Mouse (Mus musculus) spleen, adult 2 months (tissue): ENCODE results near the gene Spata31d1d. TPM values are rescaled to one million over a fixed set of nuclear protein-coding genes. Genes with fewer than 3 reads are reported as not detected.

Experiments used
- DNase-seq, 2 experiments: peaks; one replicate each; pipeline versions ENCODE4 v3.0.0 to v3.0.0-alpha.2; 2012 to 2021; ENCODE audit warnings: low spot score in 2 of 2, low read depth in 1 of 2
- H3K27ac ChIP-seq: fragments of 200-500 bp; 2 replicates; pipeline ENCODE4 v1.5.1; 2012; ENCODE audit warnings: low read length, inconsistent platforms; ENCODE audit not compliant: insufficient read depth
- H3K27me3 ChIP-seq: fragments of 200-500 bp; 2 replicates; pipeline ENCODE4 v1.6.1; 2012; ENCODE audit warnings: mild to moderate bottlenecking, moderate library complexity, low read length, inconsistent platforms; ENCODE audit not compliant: control insufficient read depth, insufficient read depth
- H3K36me3 ChIP-seq: fragments of 200-500 bp; 2 replicates; pipeline ENCODE4 v1.6.1; 2012; ENCODE audit warnings: mild to moderate bottlenecking, low read length, inconsistent platforms; ENCODE audit not compliant: control insufficient read depth, insufficient read depth
- H3K4me1 ChIP-seq: fragments of 200-500 bp; 2 replicates; pipeline ENCODE4 v1.6.1; 2011; ENCODE audit warnings: inconsistent platforms; ENCODE audit not compliant: control insufficient read depth, insufficient read depth, insufficient read length
- H3K4me3 ChIP-seq: fragments of 200-500 bp; 2 replicates; pipeline ENCODE4 v1.5.1; 2011; ENCODE audit warnings: mild to moderate bottlenecking, inconsistent platforms; ENCODE audit not compliant: insufficient read depth, insufficient read length; ENCODE audit errors: extremely low read depth
- CTCF ChIP-seq: fragments of 200-500 bp; IDR thresholded peaks from 2 replicates; pipeline ENCODE4 v1.5.1; 2011; ENCODE audit warnings: mild to moderate bottlenecking, inconsistent platforms; ENCODE audit not compliant: insufficient read depth, insufficient read length, insufficient replicate concordance; ENCODE audit errors: extremely low read depth
- POLR2A ChIP-seq: fragments of 200-500 bp; IDR thresholded peaks from 2 replicates; pipeline ENCODE4 v1.6.1; 2011; ENCODE audit warnings: low read depth, low read length, inconsistent platforms
- WGBS: fragments of 180-500 bp; shearing (Covaris S2); methylation state at CpG from one replicate; pipeline ENCODE4 v1.1.7; 2018; 5-methylcytosine and 5-hydroxymethylcytosine counted together
- polyA plus RNA-seq: library from polyadenylated mRNA; depleted of rRNA; stranded (reverse); fragments of >200 nt; gene quantifications from 2 replicates; pipeline ENCODE4 v1.2.3, GENCODE M21; 2012; rRNA removed

Gene Spata31d1d
- polyA plus RNA-seq, 1 experiment: not detected

DNA sequence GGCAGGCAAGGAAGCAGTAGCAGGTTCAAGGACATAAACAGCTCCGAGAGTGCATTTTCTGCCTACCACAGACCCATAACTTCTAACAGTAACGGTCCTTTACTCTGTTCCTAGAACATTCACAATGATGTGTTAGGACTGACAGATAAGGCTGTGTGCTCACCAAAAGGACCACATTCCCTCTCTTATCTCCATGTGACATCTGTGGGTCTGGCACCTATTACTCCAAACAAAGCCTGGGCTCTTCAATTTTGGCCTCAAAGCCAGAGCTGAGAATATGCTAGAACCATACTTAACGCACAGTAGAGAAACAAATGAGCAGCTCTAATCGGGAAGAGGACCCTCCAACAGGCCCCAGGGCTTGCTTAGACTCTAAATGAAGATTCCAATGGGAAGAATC is 51.6 kb downstream of the Spata31d1d start:
- 55% methylated on average over 4 of the region's 4 CpGs for WGBS
- no peaks in the 10 kb centered on the region for H3K36me3 ChIP-seq
- no peak overlapping the region for H3K4me3 ChIP-seq
- no peak for DNase-seq
- H3K27me3 ChIP-seq: peaks cover 2% of the 10 kb centered on the region; the same call in 1 of the 2 replicates
- TF ChIP-seq CTCF: no peak
- TF ChIP-seq POLR2A: no peak
- no peaks in the 10 kb centered on the region; the same call in 1 of the 2 replicates for H3K4me1 ChIP-seq
- no peak overlapping the region for H3K27ac ChIP-seq

DNA sequence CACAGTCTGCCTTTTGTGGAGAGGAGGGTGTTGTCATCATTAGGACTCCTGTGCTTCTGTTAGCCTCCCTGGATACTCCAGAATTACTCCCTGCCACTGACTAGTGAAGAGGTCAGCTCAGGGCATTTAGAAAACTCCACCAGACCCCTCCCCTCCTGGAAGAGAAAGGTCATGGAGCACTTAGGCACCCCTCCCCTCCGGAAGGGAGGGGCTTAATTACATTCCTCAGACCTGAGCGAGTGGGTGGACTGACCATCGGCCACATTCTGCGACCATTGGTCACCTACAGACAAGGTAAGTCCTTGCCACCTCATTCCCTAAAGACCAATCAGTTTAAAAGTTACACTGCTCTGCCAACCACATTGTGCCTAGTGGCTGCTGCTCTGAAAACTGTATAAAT is 52.2 kb downstream of the Spata31d1d start:
- no peak overlapping the region for H3K4me3 ChIP-seq
- no peaks in the 10 kb centered on the region for H3K36me3 ChIP-seq
- no peaks in the 10 kb centered on the region; the same call in 1 of the 2 replicates for H3K4me1 ChIP-seq
- 79% methylated on average over 4 of the region's 4 CpGs for WGBS
- peaks cover 2% of the 10 kb centered on the region; the same call in 1 of the 2 replicates for H3K27me3 ChIP-seq
- DNase-seq: no peak
- no peak overlapping the region for H3K27ac ChIP-seq
- TF ChIP-seq CTCF (no peak), POLR2A (no peak)

DNA sequence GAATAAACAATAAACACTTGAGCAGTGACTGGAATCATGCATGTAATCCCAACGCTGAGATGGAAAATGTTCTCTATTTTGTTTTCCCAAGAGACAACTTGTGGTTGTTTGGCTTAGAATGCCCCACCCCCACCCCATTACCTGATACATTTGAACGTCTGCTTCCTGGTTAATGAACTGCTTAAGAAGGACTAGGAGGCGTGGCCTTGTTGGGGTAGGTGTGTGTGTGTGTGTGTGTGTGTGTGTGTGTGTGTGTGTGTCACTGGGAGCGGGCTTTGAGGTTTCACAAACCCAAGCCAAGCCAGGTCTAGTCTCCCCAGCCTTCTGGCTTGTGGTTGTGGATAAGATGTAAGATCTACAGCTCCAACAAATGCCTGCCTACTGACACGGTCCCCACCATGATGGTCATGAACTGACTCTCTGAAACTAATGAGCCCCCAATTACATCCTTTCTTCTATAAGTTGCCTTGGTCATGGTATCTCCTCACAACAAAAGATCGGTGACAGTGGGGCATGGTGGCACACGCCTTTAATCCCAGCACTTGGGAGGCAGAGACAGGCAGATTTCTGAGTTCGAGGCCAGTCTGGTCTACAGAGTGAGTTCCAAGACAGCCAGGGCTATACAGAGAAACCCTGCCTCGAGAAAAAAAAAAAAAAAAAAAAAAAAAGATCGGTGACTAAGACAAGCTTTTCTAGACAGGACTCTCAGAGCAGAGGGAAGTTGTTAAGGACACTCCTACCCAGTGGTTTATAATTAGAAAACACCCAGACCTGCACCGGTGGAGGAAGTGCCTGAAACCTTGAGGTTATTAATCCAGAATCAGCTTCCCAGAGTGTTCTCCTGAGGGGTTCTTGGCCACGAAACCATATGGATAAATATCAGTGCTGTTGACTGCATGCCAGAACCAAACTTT is 55.0 kb downstream of the Spata31d1d start:
- DNase-seq: no peak
- no peaks in the 10 kb centered on the region for H3K36me3 ChIP-seq
- WGBS: 50% methylated on average over 12 of the region's 12 CpGs
- H3K27ac ChIP-seq: no peak overlapping the region
- TF ChIP-seq POLR2A: no peak
- no peak for TF ChIP-seq CTCF
- H3K4me3 ChIP-seq: no peak overlapping the region
- H3K27me3 ChIP-seq: peaks cover 2% of the 10 kb centered on the region; the same call in 1 of the 2 replicates
- peaks cover 3% of the 10 kb centered on the region for H3K4me1 ChIP-seq

Other genes starting within 250 kb of the Spata31d1d start
- 5.1 and 5.4 TPM in 2 replicates for gene Agtpbp1, start 146.5 kb downstream of the Spata31d1d start, polyA plus RNA-seq
- gene Naa35, start 146.5 kb downstream of the Spata31d1d start, polyA plus RNA-seq: 11.7 and 16.2 TPM in 2 replicates
- gene Golm1, start 55.9 kb downstream of the Spata31d1d start, polyA plus RNA-seq: 6.1 and 6.6 TPM in 2 replicates
- not detected in 2 replicates for gene 4921517D22Rik, start 37.6 kb downstream of the Spata31d1d start, polyA plus RNA-seq
- gene Spata31d1a, start 21.4 kb downstream of the Spata31d1d start, polyA plus RNA-seq: not detected in 2 replicates
- gene Spata31d1b, start 19.5 kb downstream of the Spata31d1d start, polyA plus RNA-seq: not detected in 2 replicates
- gene 1700014D04Rik, start 15.0 kb upstream of the Spata31d1d start, polyA plus RNA-seq: 0.06 TPM in 1 of 2 replicates, not detected in the other
- 78.4 and 112 TPM in 2 replicates for gene Isca1, start 38.1 kb upstream of the Spata31d1d start, polyA plus RNA-seq
- gene Gm49354, start 50.5 kb upstream of the Spata31d1d start, polyA plus RNA-seq: not detected in 2 replicates
- gene Tut7, start 91.4 kb upstream of the Spata31d1d start, polyA plus RNA-seq: 21.2 and 22.2 TPM in 2 replicates